Mouse (Mus musculus) intestine, embryonic 14.5 days (tissue): ENCODE results near the gene Thoc6. TPM values are rescaled to one million over a fixed set of nuclear protein-coding genes. Genes with fewer than 3 reads are reported as not detected.

Experiments used
- ATAC-seq: fragments of 200-750 bp; cut with Nextera tagmentation; replicated peaks from 2 replicates; pipeline ENCODE4 v1.8.0; 2017; ENCODE audit warnings: low read depth, moderate number of reproducible peaks, moderate TSS enrichment, moderate library complexity; ENCODE audit not compliant: low FRiP score, low TSS enrichment
- DNase-seq: peaks from one replicate; pipeline ENCODE4 v3.0.0-alpha.2; 2018; ENCODE audit warnings: low spot score
- H3K27ac ChIP-seq: fragments of 300-500 bp; sonication (generic); 2 replicates; pipeline ENCODE4 v1.5.1; 2014; ENCODE audit warnings: low read depth, mild to moderate bottlenecking, control low read depth
- H3K27me3 ChIP-seq: fragments of 300-500 bp; sonication (generic); replicated peaks from 2 replicates; pipeline ENCODE4 v1.6.1; 2014; ENCODE audit warnings: low read length, control low read depth; ENCODE audit not compliant: control insufficient read depth, insufficient read depth
- H3K36me3 ChIP-seq: fragments of 300-500 bp; sonication (generic); 2 replicates; pipeline ENCODE4 v1.6.1; 2014; ENCODE audit warnings: low read length, control low read depth; ENCODE audit not compliant: control insufficient read depth, insufficient read depth
- H3K4me1 ChIP-seq: fragments of 300-500 bp; sonication (generic); replicated peaks from 2 replicates; pipeline ENCODE4 v1.6.1; 2014; ENCODE audit warnings: low read length, control low read depth, mixed read lengths; ENCODE audit not compliant: control insufficient read depth, insufficient read depth
- H3K4me2 ChIP-seq: fragments of 300-500 bp; sonication (generic); 2 replicates; pipeline ENCODE4 v1.6.1; 2014; ENCODE audit warnings: low read length
- H3K4me3 ChIP-seq: fragments of 300-500 bp; sonication (generic); 2 replicates; pipeline ENCODE4 v1.5.1; 2014; ENCODE audit warnings: low read depth, low read length, control low read depth, mixed read lengths
- H3K9ac ChIP-seq: fragments of 300-500 bp; sonication (generic); 2 replicates; pipeline ENCODE4 v1.6.1; 2014; ENCODE audit warnings: mild to moderate bottlenecking, low read length
- H3K9me3 ChIP-seq: fragments of 300-500 bp; sonication (generic); 2 replicates; pipeline ENCODE4 v1.6.1; 2016; ENCODE audit warnings: low read length, control low read depth; ENCODE audit not compliant: control insufficient read depth
- WGBS: fragments of 180-500 bp; shearing (Covaris S2); extraction: QIAGEN DNeasy Blood & Tissue Kit; methylation state at CpG from one replicate; pipeline ENCODE4 v1.1.7; 2014; 5-methylcytosine and 5-hydroxymethylcytosine counted together
- polyA plus RNA-seq: library from polyadenylated mRNA; unstranded; fragments of >200 nt; fragmentation: Nextera tagmentation; extraction: Ambion mirVana; gene quantifications from 2 replicates; pipeline ENCODE4 v1.2.1, GENCODE M21; 2014

Thoc6 gene
- polyA plus RNA-seq, 1 experiment from 2014 or later = 45.8 TPM

DNA sequence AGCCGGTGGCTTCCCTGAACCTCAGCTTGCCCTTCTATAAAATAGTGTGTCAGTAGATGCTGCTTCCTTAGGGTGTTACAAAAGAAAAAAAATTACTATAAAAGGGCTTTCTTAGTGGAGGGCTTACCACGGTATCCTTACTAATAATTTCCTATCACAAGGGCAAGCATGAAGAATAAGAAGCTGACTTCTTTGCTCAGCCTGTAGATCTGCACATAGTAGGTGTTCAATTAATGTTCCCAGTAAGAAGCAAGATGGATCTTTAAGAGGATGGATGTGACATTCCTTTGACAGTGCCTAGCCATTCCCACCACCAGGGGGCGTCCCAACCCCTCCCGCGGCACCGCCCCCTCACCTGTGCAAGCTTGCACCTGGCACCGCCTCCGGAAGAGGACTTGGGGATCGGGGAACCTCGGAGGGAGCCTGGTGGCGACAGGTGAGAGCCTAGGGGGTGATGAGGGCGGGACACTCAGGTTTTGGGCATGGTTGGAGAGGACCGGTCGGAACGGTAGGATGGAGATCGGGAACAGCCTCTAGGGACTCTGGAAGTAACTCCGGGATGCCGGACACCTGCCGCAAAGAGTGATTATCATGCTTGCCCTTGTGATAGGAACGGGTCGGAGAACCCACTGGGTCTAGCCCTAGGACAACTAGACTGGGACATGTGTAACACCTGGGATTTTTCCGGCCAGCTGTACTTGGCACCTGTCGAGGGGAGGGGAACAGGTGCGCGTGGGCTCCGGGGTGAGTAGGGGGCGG is 13.4 kb downstream of the Thoc6 start, which contains the start of gene Bicdl2:
Gene Bicdl2 (plus strand): TSS at position 390 of the 759 bp plus-strand sequence.
- 3% methylated on average over 27 of the region's 27 CpGs for WGBS
- peaks cover 33% of the 10 kb centered on the region for H3K27me3 ChIP-seq
- peak within 1 kb of the TSS; percentile 27 for H3K4me3 ChIP-seq
- no peaks in the 10 kb centered on the region for H3K36me3 ChIP-seq
- peak within 1 kb of the TSS; percentile 41 for H3K4me2 ChIP-seq
- H3K9ac ChIP-seq = no peak within 1 kb of the TSS
- ATAC-seq (peak; percentile 59), DNase-seq (peak; percentile 91)
- no peaks in the 10 kb centered on the region for H3K9me3 ChIP-seq
- no peaks in the 10 kb centered on the region; the same call in 1 of the 2 replicates for H3K4me1 ChIP-seq
- H3K27ac ChIP-seq = no peak within 1 kb of the TSS

DNA sequence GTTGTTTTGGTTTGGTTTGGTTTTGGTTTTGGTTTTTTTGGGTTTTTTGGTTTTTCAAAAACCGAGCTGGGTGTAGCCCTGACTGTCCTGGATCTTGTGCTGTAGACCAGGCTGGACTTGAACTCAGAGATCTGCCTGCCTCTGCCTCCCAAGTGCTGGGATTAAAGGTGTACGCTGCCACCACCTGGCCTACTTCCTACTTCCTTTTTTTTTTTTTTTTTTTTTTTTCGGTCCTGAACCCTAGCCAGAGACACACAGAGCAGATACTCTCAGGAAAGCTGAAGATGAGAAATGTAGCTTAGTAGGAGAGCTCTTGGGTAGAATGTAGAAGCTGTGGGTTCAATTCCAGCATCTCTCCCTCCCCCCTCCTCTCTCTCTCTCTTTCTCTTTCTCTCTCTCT is 15.2 kb downstream of the Thoc6 start:
- no peak for DNase-seq
- WGBS = 88% methylated on average over 3 of the region's 3 CpGs
- Histone ChIP-seq H3K36me3 (no peaks in the 10 kb centered on the region), H3K27ac (no peak overlapping the region), H3K4me3 (no peak overlapping the region), H3K9ac (no peak overlapping the region), H3K9me3 (no peaks in the 10 kb centered on the region), H3K4me2 (no peak overlapping the region), H3K27me3 (peaks cover 33% of the 10 kb centered on the region), H3K4me1 (no peaks in the 10 kb centered on the region)
- no peak for ATAC-seq

DNA sequence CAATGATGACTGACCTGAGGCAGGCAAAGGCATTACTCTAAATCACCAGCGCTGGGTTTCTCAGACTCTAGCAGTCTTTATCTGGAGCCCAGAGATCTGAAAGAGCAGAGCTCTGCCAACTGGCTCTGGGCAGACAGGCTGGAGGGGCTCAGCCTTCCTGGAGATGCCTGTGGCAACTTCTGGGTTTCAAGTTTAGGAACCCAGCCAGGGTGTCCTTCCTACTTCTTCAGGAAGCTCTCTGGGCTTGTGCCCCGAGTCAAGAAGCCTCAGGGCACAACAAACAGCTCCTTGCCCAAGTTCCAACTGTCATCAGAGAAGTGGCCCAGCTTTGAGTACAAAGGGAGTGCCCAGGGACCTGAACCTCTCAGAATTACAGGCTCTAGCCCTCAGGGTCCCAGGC is 19.3 kb downstream of the Thoc6 start:
- H3K4me2 ChIP-seq = no peak overlapping the region
- H3K36me3 ChIP-seq = no peaks in the 10 kb centered on the region
- WGBS = 72% methylated on average over 2 of the region's 2 CpGs
- no peaks in the 10 kb centered on the region for H3K4me1 ChIP-seq
- H3K9me3 ChIP-seq = no peaks in the 10 kb centered on the region
- ATAC-seq (no peak), DNase-seq (no peak)
- H3K9ac ChIP-seq = no peak overlapping the region
- H3K27ac ChIP-seq = no peak overlapping the region
- H3K4me3 ChIP-seq = no peak overlapping the region
- peaks cover 2% of the 10 kb centered on the region; the same call in 1 of the 2 replicates for H3K27me3 ChIP-seq

DNA sequence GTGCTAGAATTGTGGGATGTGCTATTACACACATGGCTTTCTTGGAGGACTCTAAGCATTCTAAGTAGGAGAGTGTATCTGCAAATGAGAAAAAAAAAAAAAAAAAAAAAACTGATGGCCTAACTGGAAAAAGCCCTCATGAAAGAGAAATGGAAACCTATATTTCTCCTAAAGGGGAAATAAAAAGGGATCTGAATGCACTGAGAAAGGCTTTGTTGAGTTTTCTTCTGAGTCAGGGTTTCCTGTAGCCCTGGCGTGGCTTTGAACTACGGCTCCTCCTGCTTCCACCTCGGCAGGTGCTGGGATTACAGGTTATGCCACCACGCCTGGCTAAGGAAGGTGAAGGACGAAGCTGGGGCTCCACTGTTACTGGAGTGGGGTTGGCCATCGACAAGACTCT is 19.7 kb downstream of the Thoc6 start:
- WGBS = 53% methylated on average over 6 of the region's 6 CpGs
- no peaks in the 10 kb centered on the region for H3K27me3 ChIP-seq
- ATAC-seq (no peak), DNase-seq (no peak)
- no peak overlapping the region for H3K9ac ChIP-seq
- H3K36me3 ChIP-seq = no peaks in the 10 kb centered on the region
- H3K4me3 ChIP-seq = no peak overlapping the region
- no peak overlapping the region for H3K27ac ChIP-seq
- no peak overlapping the region for H3K4me2 ChIP-seq
- H3K4me1 ChIP-seq = no peaks in the 10 kb centered on the region
- no peaks in the 10 kb centered on the region for H3K9me3 ChIP-seq

DNA sequence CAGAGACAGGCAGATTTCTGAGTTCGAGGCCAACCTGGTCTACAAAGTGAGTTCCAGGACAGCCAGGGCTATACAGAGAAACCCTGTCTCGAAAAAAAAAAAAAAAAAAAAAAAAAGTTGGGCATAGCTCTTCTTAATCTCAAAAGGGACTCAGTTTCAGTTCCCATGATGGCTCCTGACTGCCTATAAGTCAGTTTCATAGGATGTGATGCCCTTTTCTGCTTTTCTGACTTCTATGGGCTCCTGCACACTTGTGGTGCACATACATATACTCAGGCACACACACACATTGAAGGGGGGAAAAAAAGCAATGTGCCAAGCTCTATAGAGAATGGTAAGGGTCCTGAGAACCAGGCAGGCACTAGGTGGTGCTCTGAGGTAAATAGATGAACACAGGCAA is 20.4 kb downstream of the Thoc6 start:
- Histone ChIP-seq H3K27ac (no peak overlapping the region), H3K4me1 (no peaks in the 10 kb centered on the region), H3K4me3 (no peak overlapping the region), H3K9me3 (no peaks in the 10 kb centered on the region), H3K36me3 (no peaks in the 10 kb centered on the region), H3K4me2 (no peak overlapping the region), H3K9ac (no peak overlapping the region), H3K27me3 (no peaks in the 10 kb centered on the region)
- WGBS = 80% methylated on average over 1 of the region's 2 CpGs
- ATAC-seq (no peak), DNase-seq (no peak)

DNA sequence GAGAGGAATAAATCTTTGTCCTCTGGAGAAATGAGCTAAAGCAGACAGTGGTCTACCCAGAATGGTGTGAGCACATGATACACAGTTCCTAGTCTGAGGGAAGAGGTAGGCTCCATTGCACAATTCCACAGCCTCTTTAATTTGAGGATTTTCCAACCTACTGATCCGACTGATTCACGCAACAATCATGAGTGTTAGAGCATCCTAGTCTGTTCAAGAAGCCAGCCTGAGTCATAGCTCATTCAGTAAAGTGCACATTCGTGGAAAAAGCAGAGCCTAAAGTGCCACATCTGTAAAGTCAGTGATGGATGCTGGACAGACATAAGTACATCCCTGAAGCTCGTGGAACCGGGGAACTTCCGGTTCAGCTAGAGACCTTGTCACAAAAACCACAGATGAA is 22.3 kb downstream of the Thoc6 start:
- H3K4me2 ChIP-seq = no peak overlapping the region
- ATAC-seq (no peak), DNase-seq (no peak)
- no peak overlapping the region for H3K27ac ChIP-seq
- H3K4me1 ChIP-seq = no peaks in the 10 kb centered on the region
- no peaks in the 10 kb centered on the region for H3K36me3 ChIP-seq
- no peaks in the 10 kb centered on the region for H3K9me3 ChIP-seq
- no peak overlapping the region for H3K4me3 ChIP-seq
- 0 out of 2 replicates have a peak, but pooled peaks cover 3% of the 10 kb centered on the region for H3K27me3 ChIP-seq
- WGBS = 74% methylated on average over 6 of the region's 6 CpGs
- no peak overlapping the region for H3K9ac ChIP-seq

DNA sequence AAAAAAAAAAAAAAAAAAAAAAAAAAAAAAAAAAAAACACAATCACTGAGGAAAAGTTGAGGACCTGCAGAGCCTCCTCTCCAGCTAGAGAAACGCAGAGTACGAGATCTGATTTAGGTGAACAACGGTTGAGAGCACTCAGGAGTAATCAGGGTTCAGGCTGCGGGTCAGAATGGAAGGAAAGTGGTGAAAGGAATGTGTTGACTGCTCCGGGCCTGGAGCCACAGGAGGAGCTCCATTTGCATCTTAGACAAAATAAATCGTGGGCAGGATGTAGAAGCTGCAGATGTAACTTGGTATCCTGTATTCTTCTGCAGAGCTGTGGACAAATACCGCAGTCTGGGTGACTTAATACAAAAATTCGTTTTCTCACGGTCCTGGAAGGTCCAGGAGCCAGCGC is 27.8 kb downstream of the Thoc6 start:
- H3K27me3 ChIP-seq = peaks cover 22% of the 10 kb centered on the region
- no peaks in the 10 kb centered on the region for H3K4me1 ChIP-seq
- H3K27ac ChIP-seq = no peak overlapping the region
- H3K4me3 ChIP-seq = no peak overlapping the region
- H3K36me3 ChIP-seq = no peaks in the 10 kb centered on the region
- DNase-seq = no peak
- ATAC-seq = no peak
- H3K4me2 ChIP-seq = no peak overlapping the region
- H3K9me3 ChIP-seq = no peaks in the 10 kb centered on the region
- 37% methylated on average over 10 of the region's 10 CpGs for WGBS
- no peak overlapping the region for H3K9ac ChIP-seq

DNA sequence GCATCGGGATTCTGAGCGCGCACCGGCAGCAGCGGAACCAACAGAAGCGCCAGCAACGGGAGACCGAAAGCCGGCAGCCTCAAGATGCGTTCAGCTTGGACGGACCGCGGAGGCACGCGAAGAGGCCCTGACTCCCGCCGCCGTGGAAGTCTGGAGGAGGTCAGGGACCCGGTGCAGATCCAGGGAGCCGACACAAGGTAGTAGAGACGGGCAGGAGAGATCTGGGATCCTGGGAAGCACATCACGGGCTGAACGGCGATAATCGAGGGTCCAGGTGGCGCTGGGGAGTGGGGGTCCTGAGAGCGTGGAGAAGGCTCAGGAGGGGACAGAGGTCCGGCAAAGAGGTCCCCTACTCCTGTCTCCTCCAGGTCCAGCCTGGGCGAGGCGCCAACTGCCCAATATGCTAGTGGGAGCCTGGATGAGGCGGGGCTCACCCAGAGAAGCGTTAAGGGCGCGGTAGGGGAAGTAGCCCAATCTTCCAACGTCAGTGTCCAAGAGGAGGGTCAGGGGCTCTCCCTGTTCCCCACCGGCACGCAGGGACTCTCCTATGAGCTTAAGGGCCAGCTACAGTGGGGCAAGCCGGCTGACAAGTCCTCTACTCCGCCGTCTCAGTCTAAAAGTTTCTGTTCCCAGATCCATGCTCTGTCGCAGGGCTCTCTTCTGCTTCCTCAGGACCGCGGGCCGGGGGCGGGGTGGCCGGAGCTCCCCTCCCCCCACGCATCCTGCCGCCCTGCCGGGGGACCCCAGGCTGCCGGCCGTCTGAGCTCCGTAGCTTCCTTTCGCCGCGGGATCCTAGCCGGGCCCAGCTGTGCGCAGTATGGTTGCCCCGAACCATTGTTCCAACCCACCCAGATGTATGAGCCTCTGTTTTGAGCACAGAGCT is 28.8 kb downstream of the Thoc6 start, which contains the start of gene Mmp25:
Gene Mmp25 (minus strand): TSS at position 665 of the 883 bp plus-strand sequence.
- H3K9me3 ChIP-seq = no peaks in the 10 kb centered on the region
- H3K4me2 ChIP-seq = peak within 1 kb of the TSS; percentile 80
- peak within 1 kb of the TSS; percentile 41 for H3K4me3 ChIP-seq
- under 1% methylated on average over 58 of the region's 58 CpGs for WGBS
- peaks cover 22% of the 10 kb centered on the region for H3K27me3 ChIP-seq
- no peaks in the 10 kb centered on the region for H3K36me3 ChIP-seq
- no peak within 1 kb of the TSS for H3K27ac ChIP-seq
- DNase-seq (peak; percentile 66), ATAC-seq (0 out of 2 replicates have a peak, but pooled peaks have one; percentile 56)
- H3K4me1 ChIP-seq = no peaks in the 10 kb centered on the region
- H3K9ac ChIP-seq = peak within 1 kb of the TSS; percentile 36
